Mouse (Mus musculus): ENCODE measurements around the gene Kif4. TPM values are rescaled to one million over a fixed set of nuclear protein-coding genes. Genes with fewer than 3 reads are reported as not detected.

Kif4 gene
- total RNA-seq, 1 experiment, result 25.4 TPM

DNA sequence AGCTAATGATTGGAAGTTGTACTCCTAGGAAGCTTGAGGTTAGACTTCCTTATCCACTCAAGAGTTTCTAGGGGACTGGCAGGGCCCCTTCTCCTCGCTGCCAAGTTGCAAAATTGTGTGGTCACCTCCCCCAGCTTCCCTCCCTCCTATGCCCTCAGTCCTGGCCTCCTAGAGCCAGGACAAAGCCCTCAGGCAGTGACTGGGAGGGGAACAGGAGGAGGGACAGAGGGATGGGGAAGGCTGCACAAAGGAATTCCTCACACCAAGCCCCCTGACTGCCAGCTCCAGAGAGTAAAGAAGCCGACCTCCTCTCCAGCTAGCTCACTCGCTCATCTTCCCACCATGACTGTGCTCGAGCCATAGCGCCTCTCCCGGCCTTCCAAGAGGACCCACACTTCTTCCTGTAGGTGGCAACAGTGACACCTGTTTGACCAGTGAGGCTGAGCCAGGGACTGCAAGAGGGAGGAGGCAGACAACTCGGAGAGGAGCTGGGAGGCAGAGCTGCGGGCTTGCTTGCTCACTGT is 104.2 kb downstream of the Kif4 start, which contains the start of gene Gdpd2:
Gdpd2 (plus strand) TSS at position 209 of the 524 bp plus-strand sequence.
- in situ Hi-C loops (cut with MboI; ENCODE audit: low sequenced_read_pairs in 2 of 2, unreplicated experiment in 2 of 2), result no loop called here
- DNase-seq (ENCODE audit: low read depth, low spot score), result no peak
- H3K36me3 ChIP-seq (ENCODE audit: control insufficient read depth, insufficient read depth, low read length, poor library complexity, severe bottlenecking), result peaks cover 10% of the 10 kb centered on the region
- no peak within 1 kb of the TSS for H3K27ac ChIP-seq (ENCODE audit: insufficient read depth, low read depth, low read length, poor library complexity, severe bottlenecking)
- H3K4me3 ChIP-seq (ENCODE audit: insufficient read depth in 1 of 2, low read depth in 1 of 2, low read length in 2 of 2, poor library complexity in 1 of 2, severe bottlenecking in 1 of 2), result peak within 1 kb of the TSS in 1 of 2 experiments; percentile 36; a peak in 1 of 4 replicates
- no peaks in the 10 kb centered on the region for H3K9me3 ChIP-seq (ENCODE audit: control insufficient read depth, insufficient read depth, low read depth, low read length)
- H3K9ac ChIP-seq (ENCODE audit: insufficient read depth, low read depth, low read length, poor library complexity, severe bottlenecking), result no peak within 1 kb of the TSS
- no peak for TF ChIP-seq ZC3H11A (IDR thresholded peaks at IDR 0.05; ENCODE audit: borderline replicate concordance, low read depth, low read length)
- no peak for TF ChIP-seq HCFC1 (IDR thresholded peaks at IDR 0.05; ENCODE audit: borderline replicate concordance, insufficient read depth, low read length)
- TF ChIP-seq ZNF384 (IDR thresholded peaks at IDR 0.05; ENCODE audit: low read depth, low read length), result no peak
- no peak for TF ChIP-seq CHD2 (IDR thresholded peaks at IDR 0.05; ENCODE audit: low read depth, low read length)
- no peak for TF ChIP-seq MAFK (IDR thresholded peaks at IDR 0.05; ENCODE audit: insufficient read depth, low read depth, low read length)
- peaks cover 0 to 3% of the 10 kb centered on the region in 2 experiments; a peak in 1 of 4 replicates for H3K4me1 ChIP-seq (ENCODE audit: control insufficient read depth in 2 of 2, insufficient read depth in 2 of 2, low read length in 2 of 2, poor library complexity in 1 of 2)

DNA sequence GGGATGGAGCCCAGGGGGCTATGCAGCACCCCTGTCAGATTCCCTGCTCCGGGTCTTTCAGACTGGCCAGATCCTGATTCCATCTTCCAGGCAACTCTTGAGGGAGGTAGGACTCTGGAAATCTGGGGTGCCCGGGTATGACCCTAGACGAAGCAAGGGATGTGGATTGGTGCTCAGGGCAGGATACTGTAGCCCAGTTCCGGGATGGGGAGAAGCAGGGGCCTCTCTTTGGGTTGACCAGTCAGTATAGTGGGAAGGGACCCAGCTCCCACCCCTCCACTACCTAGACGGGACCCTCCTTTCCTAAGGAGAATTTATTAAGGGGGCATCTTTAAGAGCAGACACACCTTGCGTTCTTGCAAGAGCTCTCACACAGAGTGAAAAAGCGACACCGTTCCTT is 104.7 kb downstream of the Kif4 start:
- in situ Hi-C loops (cut with MboI; ENCODE audit: low sequenced_read_pairs in 2 of 2, unreplicated experiment in 2 of 2), result no loop called here
- Histone ChIP-seq H3K9me3 (ENCODE audit: control insufficient read depth, insufficient read depth, low read depth, low read length) (no peaks in the 10 kb centered on the region), H3K36me3 (ENCODE audit: control insufficient read depth, insufficient read depth, low read length, poor library complexity, severe bottlenecking) (peaks cover 6% of the 10 kb centered on the region), H3K9ac (ENCODE audit: insufficient read depth, low read depth, low read length, poor library complexity, severe bottlenecking) (no peak overlapping the region), H3K4me1 (ENCODE audit: control insufficient read depth in 2 of 2, insufficient read depth in 2 of 2, low read length in 2 of 2, poor library complexity in 1 of 2) (peaks cover 0 to 3% of the 10 kb centered on the region in 2 experiments; a peak in 1 of 4 replicates), H3K27ac (ENCODE audit: insufficient read depth, low read depth, low read length, poor library complexity, severe bottlenecking) (no peak overlapping the region), H3K4me3 (ENCODE audit: insufficient read depth in 1 of 2, low read depth in 1 of 2, low read length in 2 of 2, poor library complexity in 1 of 2, severe bottlenecking in 1 of 2) (peak overlapping the region in 1 of 2 experiments; percentile 36; a peak in 1 of 4 replicates)
- TF ChIP-seq ZNF384 (IDR thresholded peaks at IDR 0.05; ENCODE audit: low read depth, low read length) (no peak), ZC3H11A (IDR thresholded peaks at IDR 0.05; ENCODE audit: borderline replicate concordance, low read depth, low read length) (no peak), CHD2 (IDR thresholded peaks at IDR 0.05; ENCODE audit: low read depth, low read length) (no peak), HCFC1 (IDR thresholded peaks at IDR 0.05; ENCODE audit: borderline replicate concordance, insufficient read depth, low read length) (no peak), MAFK (IDR thresholded peaks at IDR 0.05; ENCODE audit: insufficient read depth, low read depth, low read length) (no peak)
- no peak for DNase-seq (ENCODE audit: low read depth, low spot score)

GRCm38 (mm10) chrX:100734359-100734758 is 108.8 kb downstream of the Kif4 start:
- no peak for DNase-seq (ENCODE audit: low read depth, low spot score)
- no peaks in the 10 kb centered on the region for H3K9me3 ChIP-seq (ENCODE audit: control insufficient read depth, insufficient read depth, low read depth, low read length)
- TF ChIP-seq HCFC1 (IDR thresholded peaks at IDR 0.05; ENCODE audit: borderline replicate concordance, insufficient read depth, low read length) (no peak), ZC3H11A (IDR thresholded peaks at IDR 0.05; ENCODE audit: borderline replicate concordance, low read depth, low read length) (no peak), MAFK (IDR thresholded peaks at IDR 0.05; ENCODE audit: insufficient read depth, low read depth, low read length) (no peak), CHD2 (IDR thresholded peaks at IDR 0.05; ENCODE audit: low read depth, low read length) (no peak), ZNF384 (IDR thresholded peaks at IDR 0.05; ENCODE audit: low read depth, low read length) (no peak)
- H3K9ac ChIP-seq (ENCODE audit: insufficient read depth, low read depth, low read length, poor library complexity, severe bottlenecking), result no peak overlapping the region
- H3K27ac ChIP-seq (ENCODE audit: insufficient read depth, low read depth, low read length, poor library complexity, severe bottlenecking), result no peak overlapping the region
- H3K36me3 ChIP-seq (ENCODE audit: control insufficient read depth, insufficient read depth, low read length, poor library complexity, severe bottlenecking), result no peaks in the 10 kb centered on the region
- in situ Hi-C loops (cut with MboI; ENCODE audit: low sequenced_read_pairs in 2 of 2, unreplicated experiment in 2 of 2), result no loop called here
- H3K4me1 ChIP-seq (ENCODE audit: control insufficient read depth in 2 of 2, insufficient read depth in 2 of 2, low read length in 2 of 2, poor library complexity in 1 of 2), result peaks cover 0 to 2% of the 10 kb centered on the region in 2 experiments; a peak in 2 of 4 replicates
- no peak overlapping the region for H3K4me3 ChIP-seq (ENCODE audit: insufficient read depth in 1 of 2, low read depth in 1 of 2, low read length in 2 of 2, poor library complexity in 1 of 2, severe bottlenecking in 1 of 2)

GRCm38 (mm10) chrX:100738918-100739317 is 113.4 kb downstream of the Kif4 start:
- TF ChIP-seq HCFC1 (IDR thresholded peaks at IDR 0.05; ENCODE audit: borderline replicate concordance, insufficient read depth, low read length), result no peak
- TF ChIP-seq ZNF384 (IDR thresholded peaks at IDR 0.05; ENCODE audit: low read depth, low read length), result no peak
- TF ChIP-seq ZC3H11A (IDR thresholded peaks at IDR 0.05; ENCODE audit: borderline replicate concordance, low read depth, low read length), result 0 out of 2 replicates have a peak, but pooled peaks have one; percentile 27
- H3K36me3 ChIP-seq (ENCODE audit: control insufficient read depth, insufficient read depth, low read length, poor library complexity, severe bottlenecking), result no peaks in the 10 kb centered on the region
- H3K9ac ChIP-seq (ENCODE audit: insufficient read depth, low read depth, low read length, poor library complexity, severe bottlenecking), result no peak overlapping the region
- H3K4me1 ChIP-seq (ENCODE audit: control insufficient read depth in 2 of 2, insufficient read depth in 2 of 2, low read length in 2 of 2, poor library complexity in 1 of 2), result peaks cover 0 to 2% of the 10 kb centered on the region in 2 experiments; a peak in 1 of 4 replicates
- H3K9me3 ChIP-seq (ENCODE audit: control insufficient read depth, insufficient read depth, low read depth, low read length), result no peaks in the 10 kb centered on the region
- H3K4me3 ChIP-seq (ENCODE audit: insufficient read depth in 1 of 2, low read depth in 1 of 2, low read length in 2 of 2, poor library complexity in 1 of 2, severe bottlenecking in 1 of 2), result no peak overlapping the region
- in situ Hi-C loops (cut with MboI; ENCODE audit: low sequenced_read_pairs in 2 of 2, unreplicated experiment in 2 of 2), result no loop called here
- H3K27ac ChIP-seq (ENCODE audit: insufficient read depth, low read depth, low read length, poor library complexity, severe bottlenecking), result no peak overlapping the region
- no peak for DNase-seq (ENCODE audit: low read depth, low spot score)
